Mouse (Mus musculus) olfactory bulb, adult 2 months (tissue): ENCODE measurements around the gene Bmp7. TPM values are rescaled to one million over a fixed set of nuclear protein-coding genes. Genes with fewer than 3 reads are reported as not detected.

Source experiments
- H3K27ac ChIP-seq: fragments of 200-500 bp; 2 replicates; pipeline ENCODE4 v1.5.1; 2012; ENCODE audit warnings: low read depth, low read length; ENCODE audit not compliant: insufficient read depth
- H3K4me1 ChIP-seq: fragments of 200-500 bp; 2 replicates; pipeline ENCODE4 v1.6.1; 2012; ENCODE audit warnings: low read length; ENCODE audit not compliant: control insufficient read depth, insufficient read depth
- H3K4me3 ChIP-seq: fragments of 200-500 bp; 2 replicates; pipeline ENCODE4 v1.5.1; 2012; ENCODE audit warnings: mild to moderate bottlenecking, low read depth, low read length, moderate library complexity; ENCODE audit not compliant: insufficient read depth
- CTCF ChIP-seq: fragments of 200-500 bp; IDR thresholded peaks from 2 replicates; pipeline ENCODE4 v1.5.1; 2012; ENCODE audit warnings: low read depth, mild to moderate bottlenecking, low read length, moderate library complexity; ENCODE audit not compliant: insufficient read depth
- POLR2A ChIP-seq: fragments of 200-500 bp; IDR thresholded peaks from 2 replicates; pipeline ENCODE4 v1.6.1; 2012; ENCODE audit warnings: mild to moderate bottlenecking, low read depth, low read length, moderate library complexity; ENCODE audit not compliant: insufficient read depth
- WGBS: fragments of 180-500 bp; shearing (Covaris S2); methylation state at CpG from one replicate; pipeline ENCODE4 v1.1.7; 2018; 5-methylcytosine and 5-hydroxymethylcytosine counted together
- polyA plus RNA-seq: library from polyadenylated mRNA; stranded (reverse); fragments of >200 nt; gene quantifications from 2 replicates; pipeline ENCODE4 v1.2.4, GENCODE M21; 2012; ENCODE audit warnings: low replicate concordance; ENCODE audit not compliant: missing spikeins, insufficient read depth, insufficient read length

Gene Bmp7
- polyA plus RNA-seq, 1 experiment, result not detected

DNA sequence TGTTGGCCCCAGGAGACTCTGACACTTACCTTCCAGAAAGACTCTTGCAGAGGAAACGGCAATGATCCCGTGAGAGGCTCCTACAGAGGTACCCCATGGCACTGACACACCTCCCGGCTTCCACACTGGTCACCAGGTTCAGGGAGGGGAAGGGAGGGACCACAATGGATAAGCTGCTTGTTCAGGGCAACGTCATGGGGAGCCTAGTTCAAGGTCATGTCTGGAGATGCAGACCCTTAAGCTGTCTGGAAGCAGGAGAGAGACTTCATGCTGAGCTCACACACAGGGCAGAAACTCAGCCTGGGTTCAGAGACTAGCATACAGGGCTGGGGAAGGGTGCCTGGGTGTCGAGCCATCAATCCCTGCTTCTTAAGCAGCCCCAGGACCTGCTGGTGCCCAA is 73.8 kb downstream of the Bmp7 start:
- WGBS, result 90% methylated on average over 5 of the region's 5 CpGs
- Histone ChIP-seq H3K4me3 (no peak overlapping the region), H3K27ac (no peak overlapping the region), H3K4me1 (peaks cover 22% of the 10 kb centered on the region)
- TF ChIP-seq POLR2A (no peak), CTCF (no peak)

DNA sequence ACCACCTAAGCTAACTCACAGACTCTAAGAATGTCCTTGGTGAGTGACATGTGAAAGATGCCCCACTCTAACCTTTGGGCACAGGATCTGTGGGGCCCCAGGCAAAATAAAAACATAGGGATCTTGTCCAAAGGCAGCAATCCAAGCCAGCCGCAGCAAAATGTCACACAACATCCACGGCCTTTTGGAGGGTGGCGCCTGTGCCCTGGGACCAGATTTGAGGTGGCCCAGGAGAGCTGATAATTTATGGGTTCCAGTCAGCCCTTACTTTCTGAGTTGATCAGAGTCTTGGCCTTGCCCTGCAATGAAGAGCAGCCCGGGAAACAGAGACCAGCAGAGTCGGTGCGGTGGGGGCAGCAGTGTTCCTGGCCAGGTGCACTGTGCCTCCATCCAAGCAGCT is 75.0 kb downstream of the Bmp7 start:
- no peak overlapping the region for H3K4me3 ChIP-seq
- H3K27ac ChIP-seq, result no peak overlapping the region
- TF ChIP-seq POLR2A (no peak), CTCF (no peak)
- H3K4me1 ChIP-seq, result peaks cover 22% of the 10 kb centered on the region
- 75% methylated on average over 6 of the region's 6 CpGs for WGBS

DNA sequence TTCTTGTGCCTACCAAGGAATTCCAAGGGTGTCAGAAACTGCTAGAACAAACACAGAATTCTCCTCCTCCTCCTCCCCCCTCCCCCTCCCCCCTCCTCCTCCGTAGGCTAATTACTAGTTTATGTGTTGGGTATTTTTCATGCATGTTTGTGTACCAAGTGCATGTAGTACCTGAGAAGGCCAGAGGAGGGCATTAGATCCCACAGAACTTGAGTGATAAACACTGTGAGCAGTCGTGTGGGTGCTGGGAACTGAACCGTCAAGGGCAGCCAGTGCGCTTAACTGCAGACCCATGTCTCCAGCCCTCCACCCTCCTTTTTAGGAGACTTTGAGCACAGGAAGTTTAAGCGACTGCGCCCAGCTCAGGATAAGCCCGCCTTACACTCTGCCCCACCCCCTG is 75.6 kb downstream of the Bmp7 start:
- H3K4me3 ChIP-seq, result no peak overlapping the region
- TF ChIP-seq POLR2A (no peak), CTCF (no peak)
- WGBS, result 86% methylated on average over 7 of the region's 7 CpGs
- peaks cover 22% of the 10 kb centered on the region for H3K4me1 ChIP-seq
- H3K27ac ChIP-seq, result no peak overlapping the region

DNA sequence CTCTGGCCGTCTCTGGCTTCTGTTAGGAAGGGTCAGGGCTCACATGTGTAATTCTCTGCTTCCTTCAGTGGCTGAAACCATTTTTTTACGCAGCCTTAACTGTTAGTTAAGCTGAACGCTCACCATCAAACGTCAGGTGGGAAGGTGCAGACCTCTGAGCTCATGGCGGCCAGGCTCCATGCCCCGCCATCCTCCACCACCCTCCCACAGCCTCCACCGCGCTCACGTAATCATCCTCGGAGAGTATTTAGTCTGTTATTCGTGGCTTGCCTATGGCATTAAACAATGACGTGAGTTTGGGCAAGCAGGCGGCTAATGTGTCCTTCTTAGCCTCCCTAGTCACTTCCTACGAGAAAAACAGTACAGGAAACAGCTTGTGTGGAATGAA is 76.7 kb downstream of the Bmp7 start:
- H3K4me3 ChIP-seq, result peak overlapping the region; percentile 4
- peaks cover 22% of the 10 kb centered on the region for H3K4me1 ChIP-seq
- WGBS, result 34% methylated on average over 14 of the region's 14 CpGs
- H3K27ac ChIP-seq, result no peak overlapping the region
- TF ChIP-seq CTCF (no peak), POLR2A (no peak)

- peak overlapping the region; percentile 4; the same call in 1 of the 2 replicates for H3K4me3 ChIP-seq
- H3K4me1 ChIP-seq, result peaks cover 22% of the 10 kb centered on the region
- 28% methylated on average over 29 of the region's 29 CpGs for WGBS
- no peak for TF ChIP-seq POLR2A
- TF ChIP-seq CTCF, result no peak; the same call in 1 of the 2 replicates
- no peak overlapping the region for H3K27ac ChIP-seq
Measured at GRCm38 (mm10) chr2:172862850-172863468, 77.2 kb downstream of the Bmp7 start.

DNA sequence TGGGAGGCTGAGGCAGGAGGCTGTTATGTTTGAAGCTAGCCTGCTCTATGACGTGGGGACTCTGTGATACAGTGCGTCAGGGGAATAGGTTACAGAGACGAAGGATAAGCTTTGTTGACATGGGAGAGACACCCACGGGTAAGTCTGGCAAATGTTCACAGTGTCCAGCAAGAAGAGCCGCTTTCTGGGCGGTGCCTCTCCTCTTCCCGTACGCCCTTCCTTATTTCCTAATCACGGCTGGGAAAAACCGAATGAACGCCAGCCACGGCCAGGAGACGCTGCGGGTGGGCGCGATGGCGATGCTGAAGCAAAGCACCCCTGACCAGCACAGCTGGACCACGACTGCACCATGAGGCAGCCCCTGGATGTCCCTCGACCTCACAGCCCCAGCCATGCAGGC is 77.7 kb downstream of the Bmp7 start:
- Histone ChIP-seq H3K4me1 (peaks cover 21% of the 10 kb centered on the region), H3K27ac (no peak overlapping the region), H3K4me3 (no peak overlapping the region)
- 83% methylated on average over 19 of the region's 19 CpGs for WGBS
- no peak for TF ChIP-seq CTCF
- no peak for TF ChIP-seq POLR2A

DNA sequence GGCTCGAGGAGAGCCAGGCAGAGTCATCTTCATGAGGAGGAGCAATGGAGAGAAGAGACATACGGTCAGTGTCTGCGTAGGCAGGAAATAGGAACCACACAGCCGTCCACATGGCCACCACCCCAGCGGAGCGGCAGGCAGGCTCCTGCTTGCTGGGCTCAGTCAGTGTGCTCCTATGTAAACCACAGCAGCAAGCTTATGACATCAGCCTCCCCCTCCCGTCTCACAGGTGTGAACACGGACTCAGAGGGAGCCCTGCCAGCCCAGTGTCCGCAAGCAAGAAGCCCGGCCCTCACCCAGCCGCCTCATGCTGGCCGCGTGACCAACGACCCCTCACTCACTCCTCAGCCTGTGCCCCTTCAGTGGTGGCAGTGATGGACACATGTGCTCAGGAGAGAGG is 78.5 kb downstream of the Bmp7 start:
- Histone ChIP-seq H3K27ac (no peak overlapping the region), H3K4me3 (no peak overlapping the region), H3K4me1 (peaks cover 20% of the 10 kb centered on the region)
- TF ChIP-seq POLR2A, result no peak
- no peak for TF ChIP-seq CTCF
- 82% methylated on average over 14 of the region's 14 CpGs for WGBS

DNA sequence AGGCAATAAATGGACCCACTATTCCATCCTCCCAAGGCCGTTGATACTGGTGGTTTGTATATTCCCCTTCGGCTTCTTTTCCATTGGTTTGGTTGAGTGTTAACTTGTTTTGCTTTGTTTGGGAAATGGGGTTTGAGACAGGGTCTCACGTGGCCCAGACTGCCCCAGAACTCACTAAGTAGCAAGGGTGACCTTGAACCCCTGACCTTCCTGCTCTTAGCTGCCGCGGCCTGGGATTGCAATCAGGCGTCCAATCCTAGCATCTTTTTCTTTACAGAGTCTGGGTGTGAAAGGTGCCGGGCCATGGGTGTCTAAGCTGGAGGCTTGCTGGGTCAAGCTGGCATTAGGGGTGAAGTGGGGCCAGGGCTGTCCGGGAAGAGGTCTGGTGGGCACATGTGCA is 79.5 kb downstream of the Bmp7 start:
- TF ChIP-seq POLR2A, result no peak
- no peak for TF ChIP-seq CTCF
- 93% methylated on average over 8 of the region's 8 CpGs for WGBS
- no peak overlapping the region for H3K4me3 ChIP-seq
- H3K4me1 ChIP-seq, result peaks cover 28% of the 10 kb centered on the region
- H3K27ac ChIP-seq, result no peak overlapping the region

GRCm38 (mm10) chr2:172860104-172860503 is 80.0 kb downstream of the Bmp7 start:
- 88% methylated on average over 7 of the region's 7 CpGs for whole genome bisulfite sequencing
- peaks cover 28% of the 10 kb centered on the region for H3K4me1 ChIP-seq

DNA sequence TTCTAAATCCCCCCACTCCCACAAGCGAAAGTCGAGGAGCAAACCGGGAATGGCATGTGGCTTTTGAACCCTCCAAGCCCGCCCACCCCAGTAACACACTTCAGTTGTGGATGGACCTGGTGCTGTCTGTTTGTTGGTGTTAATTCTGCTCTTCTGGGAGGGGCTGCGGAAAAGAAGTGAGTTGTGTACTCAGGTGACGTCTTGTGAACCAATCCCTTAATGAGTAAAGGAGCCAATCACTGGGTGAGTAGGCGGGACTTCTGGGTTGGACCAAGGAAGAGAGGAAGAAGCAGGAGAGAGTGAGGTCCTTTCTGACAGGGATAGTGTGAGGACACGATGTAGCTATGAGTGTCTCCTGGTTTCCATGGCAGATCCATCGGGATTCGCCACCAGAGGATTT is 83.1 kb downstream of the Bmp7 start:
- 87% methylated on average over 10 of the region's 10 CpGs for WGBS
- H3K4me1 ChIP-seq, result peaks cover 20% of the 10 kb centered on the region
- H3K4me3 ChIP-seq, result no peak overlapping the region
- TF ChIP-seq CTCF, result no peak
- no peak for TF ChIP-seq POLR2A
- no peak overlapping the region for H3K27ac ChIP-seq

More at GRCm38 (mm10) chr2:172860104-172860503, 80.0 kb downstream of the Bmp7 start:
- H3K27ac ChIP-seq, result no peak overlapping the region
- no peak overlapping the region for H3K4me3 ChIP-seq
- no peak for TF ChIP-seq CTCF
- no peak for TF ChIP-seq POLR2A

DNA sequence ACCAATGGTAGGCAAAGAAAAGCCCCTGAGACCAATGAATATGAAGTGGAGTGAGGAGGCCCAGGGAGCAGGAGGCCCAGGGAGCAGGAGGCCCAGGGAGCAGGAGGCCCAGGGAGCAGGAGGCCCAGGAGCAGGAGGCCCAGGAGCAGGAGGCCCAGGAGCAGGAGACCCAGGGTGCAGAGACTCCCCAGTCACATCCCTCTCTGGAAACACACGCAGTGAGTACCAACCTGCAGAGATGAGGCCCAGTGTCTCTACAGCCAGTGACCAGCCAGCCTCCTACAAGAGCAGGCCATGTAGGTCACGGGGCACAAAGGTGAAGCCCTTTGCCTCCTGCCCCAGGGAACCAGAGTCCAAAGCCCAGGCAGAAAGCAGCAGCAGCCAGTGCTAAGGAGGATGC is 83.6 kb downstream of the Bmp7 start:
- Histone ChIP-seq H3K4me3 (no peak overlapping the region), H3K4me1 (peaks cover 20% of the 10 kb centered on the region), H3K27ac (no peak overlapping the region)
- TF ChIP-seq CTCF (no peak), POLR2A (no peak)
- WGBS, result 100% methylated on average over 2 of the region's 2 CpGs
